In genomic region chr7:24587330-24588105, GRCm38 (mm10) we compare ENCODE assay signal across 8 mouse cellular contexts. TPM values are rescaled to one million over a fixed set of nuclear protein-coding genes. Genes with fewer than 3 reads are reported as not detected.
DNase-seq lines count a peak whose midpoint lies in the region; ATAC-seq lines count a peak whose summit lies in the region.

Ethe1 (plus strand) TSS chr7:24587543.
Zfp575 (minus strand) TSS chr7:24587641.

- H3K4me1 ChIP-seq in embryonic facial prominence, embryonic 15.5 days = peaks cover 10% of the 10 kb centered on the region
- H3K4me1 ChIP-seq in heart, embryonic 16.5 days (ENCODE audit: control insufficient read depth, insufficient read depth, low read length) = peaks cover 7% of the 10 kb centered on the region; the same call in 1 of the 2 replicates

- H3K27me3 ChIP-seq in embryonic facial prominence, embryonic 15.5 days = peaks cover 23% of the 10 kb centered on the region
- peaks cover 31% of the 10 kb centered on the region for H3K27me3 ChIP-seq in heart, embryonic 16.5 days (ENCODE audit: control insufficient read depth, insufficient read depth, low read length)

- H3K27ac ChIP-seq in embryonic facial prominence, embryonic 15.5 days (replicated peaks) = peak within 1 kb of the TSS; percentile 29; the same call in 1 of the 2 replicates
- no peak within 1 kb of the TSS for H3K27ac ChIP-seq in heart, embryonic 16.5 days (ENCODE audit: low read length)

- peak within 1 kb of the TSS; percentile 71 for H3K4me2 ChIP-seq in embryonic facial prominence, embryonic 15.5 days (replicated peaks)
- peak within 1 kb of the TSS; percentile 74 for H3K4me2 ChIP-seq in heart, embryonic 16.5 days (ENCODE audit: low read depth, low read length)

- peak within 1 kb of the TSS; percentile 60 for H3K4me3 ChIP-seq in embryonic facial prominence, embryonic 15.5 days (replicated peaks)
- peak within 1 kb of the TSS; percentile 54 for H3K4me3 ChIP-seq in heart, embryonic 16.5 days (ENCODE audit: low read length)

- DNase-seq in urinary bladder, postnatal 36 days (ENCODE audit: low spot score in 2 of 2) = peak; percentile 22 to 31
- DNase-seq in urinary bladder, adult 2 months (ENCODE audit: low spot score) = no peak
- peak; percentile 79 to 83 for DNase-seq in layer of hippocampus, postnatal 14 days (ENCODE audit: low spot score in 2 of 2)
- peak; percentile 78 for DNase-seq in lung, postnatal 10 days
- peak; percentile 88 for DNase-seq in right cerebral cortex, postnatal 25 days

- ATAC-seq in embryonic facial prominence, embryonic 15.5 days (ENCODE audit: insufficient number of reproducible peaks, low FRiP score, low TSS enrichment, low read depth) = peak; percentile 67
- ATAC-seq in heart, embryonic 16.5 days (replicated peaks; ENCODE audit: extremely low read depth, insufficient read depth, low FRiP score) = peak; percentile 34
- ATAC-seq in erythroid progenitor cell, adult 5-6 weeks (replicated peaks; ENCODE audit: low FRiP score, poor library complexity, severe bottlenecking) = no peak

- WGBS in embryonic facial prominence, embryonic 15.5 days = 7% methylated on average over 30 of the region's 30 CpGs
- WGBS in heart, embryonic 16.5 days = 8% methylated on average over 30 of the region's 30 CpGs

- H3K36me3 ChIP-seq in embryonic facial prominence, embryonic 15.5 days = no peaks in the 10 kb centered on the region
- no peaks in the 10 kb centered on the region for H3K36me3 ChIP-seq in heart, embryonic 16.5 days (ENCODE audit: control insufficient read depth, insufficient read depth)

- H3K9me3 ChIP-seq in embryonic facial prominence, embryonic 15.5 days (replicated peaks) = no peaks in the 10 kb centered on the region
- no peaks in the 10 kb centered on the region for H3K9me3 ChIP-seq in heart, embryonic 16.5 days (replicated peaks; ENCODE audit: control insufficient read depth, low read length)

- H3K9ac ChIP-seq in embryonic facial prominence, embryonic 15.5 days = peak within 1 kb of the TSS; percentile 39
- H3K9ac ChIP-seq in heart, embryonic 16.5 days (ENCODE audit: low read length) = peak within 1 kb of the TSS; percentile 67

RNA-seq across cellular contexts. Expression of gene Ethe1, which starts in this region (rescaled TPM):
- 59.0 and 67.0 TPM in 2 replicates for polyA plus RNA-seq in urinary bladder, adult 2 months (2012; rRNA removed)
- 27.3 and 27.8 TPM in 2 replicates for polyA plus RNA-seq in embryonic facial prominence, embryonic 15.5 days (2015; fragmentation: Nextera tagmentation; extraction: Ambion mirVana)
- polyA plus RNA-seq in heart, embryonic 16.5 days (2015; fragmentation: Nextera tagmentation; extraction: Ambion mirVana) = 23.5 and 26.1 TPM in 2 replicates
- total RNA-seq in layer of hippocampus, postnatal 14 days (2021) = 1 to 10 TPM; 8.2 to 8.6 TPM
- total RNA-seq in erythroid progenitor cell, adult 5-6 weeks (2015; ENCODE audit: low replicate concordance) = 11.2 and 11.3 TPM in 2 replicates
- total RNA-seq in erythroid progenitor cell, adult 5-6 weeks (2017; ENCODE audit: low replicate concordance) = 6.8 and 9.2 TPM in 2 replicates

RNA-seq across cellular contexts. Expression of gene Zfp575, which starts in this region (rescaled TPM):
- 0.44 and 0.83 TPM in 2 replicates for polyA plus RNA-seq in urinary bladder, adult 2 months (2012; rRNA removed)
- polyA plus RNA-seq in embryonic facial prominence, embryonic 15.5 days (2015; fragmentation: Nextera tagmentation; extraction: Ambion mirVana) = 6.9 and 7.9 TPM in 2 replicates
- 0.87 and 0.96 TPM in 2 replicates for polyA plus RNA-seq in heart, embryonic 16.5 days (2015; fragmentation: Nextera tagmentation; extraction: Ambion mirVana)
- total RNA-seq in layer of hippocampus, postnatal 14 days (2021) = 1 to 10 TPM; 5.8 to 6.3 TPM
- total RNA-seq in erythroid progenitor cell, adult 5-6 weeks (2015; ENCODE audit: low replicate concordance) = not detected in 2 replicates
- total RNA-seq in erythroid progenitor cell, adult 5-6 weeks (2017; ENCODE audit: low replicate concordance) = 0.26 TPM in 1 of 2 replicates, not detected in the other

Comparison
In these comparisons a context has a peak if more than half of its experiments do, and no peak if none do; other contexts are left out.
1. RNA of gene Zfp575 (total RNA-seq): 5.8 to 6.3 TPM in layer of hippocampus, postnatal 14 days; 0.26 TPM in erythroid progenitor cell, adult 5-6 weeks; every median in the first group is over 4 times any median in the second.